Mouse (Mus musculus): ENCODE measurements around the gene Slc25a22.

The Slc25a22 gene

GRCm38 (mm10) chr7:141435856-141436522 is 1.7 kb downstream of the Slc25a22 start:
- in situ Hi-C loops (cut with MboI, MseI) = no loop called here

GRCm38 (mm10) chr7:141435129-141435855 is 2.4 kb downstream of the Slc25a22 start:
- in situ Hi-C loops (cut with MboI, MseI) = no loop called here

DNA sequence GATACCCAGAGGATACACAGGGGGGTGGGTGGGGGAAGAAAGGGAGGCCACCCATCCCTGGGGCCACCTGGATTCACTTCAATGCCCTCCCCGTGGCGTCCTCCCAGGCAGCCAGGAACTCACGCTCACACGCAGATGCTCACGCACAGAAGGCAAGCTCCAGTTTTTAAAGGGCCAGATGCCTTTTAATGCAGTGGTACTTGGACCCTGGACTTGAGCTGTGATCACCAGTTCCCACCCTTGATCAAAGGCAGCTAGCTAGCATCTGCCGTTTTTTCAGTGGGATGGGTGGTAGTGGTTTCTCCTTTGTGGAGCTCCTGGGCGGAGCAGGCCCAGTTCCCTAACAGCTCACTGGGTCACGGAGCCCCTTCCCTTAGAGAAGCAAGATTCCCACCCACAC is 3.2 kb downstream of the Slc25a22 start:
- in situ Hi-C loops (cut with MboI, MseI) = no loop called here

- in situ Hi-C loops (cut with MboI, MseI) = no loop called here
Measured at GRCm38 (mm10) chr7:141433517-141434400, 3.9 kb downstream of the Slc25a22 start.

GRCm38 (mm10) chr7:141432741-141433516 is 4.8 kb downstream of the Slc25a22 start:
- in situ Hi-C loops (cut with MboI, MseI) = no loop called here

GRCm38 (mm10) chr7:141432186-141432611 is 5.5 kb downstream of the Slc25a22 start:
- in situ Hi-C loops (cut with MboI, MseI) = no loop called here

- in situ Hi-C loops (cut with MboI, MseI) = no loop called here
Measured at GRCm38 (mm10) chr7:141431434-141432185, 6.1 kb downstream of the Slc25a22 start.

DNA sequence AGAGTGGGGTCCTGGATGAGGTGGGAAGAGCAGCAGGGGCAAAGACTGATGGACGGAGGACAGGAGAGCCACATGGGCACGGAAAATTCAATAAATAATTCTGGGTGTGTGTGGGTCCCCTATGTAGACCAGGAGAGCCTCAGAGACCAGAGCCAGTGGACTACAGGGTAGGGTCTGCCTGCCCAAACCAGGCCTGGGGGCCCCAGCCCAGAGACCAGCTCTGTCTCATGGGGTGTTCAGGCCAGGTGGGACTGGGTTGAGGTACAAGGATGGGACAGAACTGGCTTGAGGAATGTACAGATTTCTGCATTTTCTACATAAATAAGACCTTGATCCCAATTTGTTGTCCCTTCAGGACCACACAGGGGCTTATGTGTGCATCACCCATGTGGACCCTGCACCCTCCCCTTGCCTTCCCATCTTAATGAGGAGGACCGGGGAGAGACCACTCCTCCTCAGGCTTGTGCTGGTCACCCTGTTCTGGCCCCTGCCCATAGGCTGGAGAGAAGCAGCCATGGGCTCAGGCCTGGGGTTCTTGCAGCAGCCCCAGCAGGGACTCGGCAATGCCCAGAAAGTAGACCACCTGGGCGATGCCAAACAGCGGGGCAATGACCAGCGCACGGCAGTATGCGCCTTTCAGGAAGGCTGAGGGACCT is 7.0 kb downstream of the Slc25a22 start:
- in situ Hi-C loops (cut with MboI, MseI) = no loop called here

GRCm38 (mm10) chr7:141429840-141430584 is 7.7 kb downstream of the Slc25a22 start:
- in situ Hi-C loops (cut with MboI, MseI) = no loop called here

GRCm38 (mm10) chr7:141429310-141429709 is 8.4 kb downstream of the Slc25a22 start, which contains the start of gene Cend1:
Cend1 (minus strand) TSS chr7:141429491.
- in situ Hi-C loops (cut with MboI, MseI) = no loop called here

DNA sequence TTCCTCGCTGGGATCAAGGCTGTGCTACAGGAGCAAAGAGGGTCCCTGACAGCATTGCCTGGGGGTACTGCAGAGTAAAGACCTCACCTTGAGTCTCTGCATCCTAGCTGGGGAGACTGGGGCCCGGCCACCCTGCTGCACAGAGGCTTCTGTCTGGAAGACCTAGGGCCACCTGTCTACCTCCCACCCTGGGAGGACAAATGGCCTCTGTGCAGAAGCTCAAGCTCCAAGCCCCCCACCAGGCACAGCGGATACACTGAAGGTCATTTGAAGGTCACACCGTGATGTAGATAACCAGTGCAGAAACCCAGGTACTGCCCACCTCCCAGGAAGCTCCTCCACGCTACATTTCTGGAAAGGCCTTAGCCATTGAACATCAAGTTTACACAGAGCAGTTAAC is 9.0 kb downstream of the Slc25a22 start:
- in situ Hi-C loops (cut with MboI, MseI) = no loop called here

GRCm38 (mm10) chr7:141426948-141427730 is 10.6 kb downstream of the Slc25a22 start:
- in situ Hi-C loops (cut with MboI, MseI) = no loop called here

DNA sequence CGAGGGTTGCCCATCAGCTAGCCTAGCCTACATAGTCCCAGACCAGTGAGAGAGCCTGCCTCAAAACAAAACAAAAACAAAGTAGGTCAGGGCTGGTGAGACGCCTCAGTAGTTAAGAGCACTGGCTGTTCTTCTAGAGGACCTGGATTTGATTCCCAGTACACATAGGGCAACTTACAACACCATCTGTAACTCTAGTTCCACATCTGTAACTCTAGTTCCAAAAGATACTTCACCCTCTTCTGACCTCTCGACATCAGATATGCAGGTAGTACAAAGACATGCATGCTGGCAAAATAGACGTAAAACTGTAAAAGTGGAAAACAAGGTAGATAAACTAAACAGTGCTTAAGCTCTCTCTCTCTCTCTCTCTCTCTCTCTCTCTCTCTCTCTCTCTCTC is 13.9 kb downstream of the Slc25a22 start:
- in situ Hi-C loops (cut with MboI, MseI) = no loop called here

DNA sequence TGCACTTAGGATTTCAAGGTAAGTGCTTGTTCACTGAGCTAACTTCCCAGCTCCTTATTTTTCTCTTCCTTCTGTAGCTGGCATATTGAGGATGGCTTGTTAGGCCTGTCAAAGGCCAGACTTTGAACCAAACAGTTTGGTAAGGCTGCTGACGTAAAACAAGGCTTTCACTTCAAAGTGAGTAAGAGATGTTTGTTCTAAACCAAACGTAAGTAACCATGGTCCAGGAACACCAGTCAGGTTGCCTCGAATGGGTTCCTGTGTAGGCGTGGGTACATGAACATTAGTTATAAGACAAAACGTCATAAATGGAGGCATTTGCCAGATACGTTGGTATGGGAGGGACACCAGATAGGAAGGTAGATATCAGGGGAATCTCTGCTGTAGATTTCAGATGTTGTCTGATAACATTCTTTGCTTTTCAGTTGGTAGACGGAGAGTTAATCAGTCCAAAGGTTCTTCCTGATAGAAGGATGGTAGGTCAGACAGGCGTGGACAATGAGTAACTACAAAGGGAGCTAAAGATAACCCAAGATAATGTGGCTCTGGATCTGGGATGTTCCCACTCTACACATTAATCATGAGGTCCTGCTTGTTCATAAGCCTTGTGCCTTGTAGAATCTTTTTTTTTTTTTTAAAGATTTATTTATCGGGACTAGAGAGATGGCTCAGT is 17.5 kb downstream of the Slc25a22 start:
- in situ Hi-C loops (cut with MboI, MseI) = no loop called here

GRCm38 (mm10) chr7:141418970-141419369 is 18.7 kb downstream of the Slc25a22 start:
- in situ Hi-C loops (cut with MboI, MseI) = no loop called here

DNA sequence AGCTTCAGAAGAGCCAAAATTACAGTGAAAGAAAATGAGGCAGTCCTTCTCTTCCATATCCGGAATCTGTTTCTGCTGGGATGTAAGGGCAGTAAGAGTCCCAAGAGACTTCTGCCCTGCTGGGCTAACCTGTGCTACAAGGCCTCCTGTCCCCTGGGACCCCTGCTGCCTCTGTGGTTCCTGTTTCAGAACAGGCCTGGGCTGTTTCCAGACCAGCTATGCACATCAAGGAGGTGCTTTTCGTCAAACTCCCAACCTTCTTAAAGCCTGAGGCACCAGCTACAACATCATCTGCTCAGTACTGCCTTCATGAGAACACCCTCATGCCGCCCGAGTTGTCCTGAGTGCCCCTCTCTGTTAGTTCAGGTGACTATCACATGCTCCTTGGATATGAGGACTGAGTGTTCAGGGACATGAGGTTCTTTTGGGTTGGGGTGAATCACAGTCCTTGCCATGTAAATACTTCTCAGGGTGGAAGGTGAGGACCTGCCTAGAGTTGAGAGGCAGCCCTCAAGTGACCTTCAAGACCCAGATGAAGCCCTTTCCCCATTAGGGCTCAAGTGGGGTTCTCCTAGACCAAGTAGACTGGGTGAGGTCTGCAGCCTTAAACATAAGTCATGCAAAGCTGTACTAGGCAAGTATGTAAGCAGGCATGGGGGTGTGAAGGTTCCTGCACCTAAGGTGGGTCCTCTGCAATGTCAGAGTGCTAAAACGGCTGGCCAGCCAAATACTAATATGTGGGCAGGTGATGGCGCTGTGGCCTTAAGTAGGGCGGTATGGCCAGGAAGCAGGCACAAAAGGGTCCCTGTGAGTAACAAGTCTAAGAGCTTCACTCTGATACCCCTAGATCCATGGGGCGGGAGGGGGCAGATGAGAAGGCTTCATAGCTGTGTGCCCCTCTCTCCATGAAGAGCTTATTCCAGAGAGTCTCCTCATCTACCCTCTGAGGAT is 19.7 kb downstream of the Slc25a22 start:
- in situ Hi-C loops (cut with MboI, MseI) = no loop called here

Measured in T-helper 2 cell (primary cell).